Mouse (Mus musculus) embryonic fibroblast, embryonic 13.5 days (primary cell): ENCODE measurements around the gene Fam196b. TPM values are rescaled to one million over a fixed set of nuclear protein-coding genes. Genes with fewer than 3 reads are reported as not detected.

ENCODE experiments used
- H3K27ac ChIP-seq: 2 replicates; pipeline ENCODE4 v1.5.1; 2012; ENCODE audit warnings: low read length, control low read depth, inconsistent platforms; ENCODE audit not compliant: insufficient read depth
- H3K4me1 ChIP-seq: 2 replicates; pipeline ENCODE4 v1.6.1; 2011; ENCODE audit warnings: low read length; ENCODE audit not compliant: control insufficient read depth, insufficient read depth
- H3K4me3 ChIP-seq: 2 replicates; pipeline ENCODE4 v1.5.1; 2011; ENCODE audit warnings: mild to moderate bottlenecking, control low read depth, low read length; ENCODE audit not compliant: insufficient read depth
- CTCF ChIP-seq: IDR thresholded peaks from 2 replicates; pipeline ENCODE4 v1.5.1; 2011; ENCODE audit warnings: mild to moderate bottlenecking, control low read depth, low read length, moderate library complexity, borderline replicate concordance; ENCODE audit not compliant: insufficient read depth
- POLR2A ChIP-seq: IDR thresholded peaks from 2 replicates; pipeline ENCODE4 v1.6.1; 2011; ENCODE audit warnings: low read depth, mild to moderate bottlenecking, control low read depth, low read length, moderate library complexity
- polyA plus RNA-seq: library from polyadenylated mRNA; stranded (reverse); fragments of >200 nt; gene quantifications from 2 replicates; pipeline ENCODE4 v1.2.4, GENCODE M21; 2011; ENCODE audit warnings: low read depth; ENCODE audit not compliant: missing spikeins, insufficient read length

Gene Fam196b
- 0.19 TPM in 1 of 2 replicates, not detected in the other for polyA plus RNA-seq

GRCm38 (mm10) chr11:34314534-34315379 is at the start of gene Fam196b:
Gene Fam196b (plus strand): TSS chr11:34314822.
- Histone ChIP-seq H3K27ac (no peak within 1 kb of the TSS), H3K4me3 (no peak within 1 kb of the TSS), H3K4me1 (no peaks in the 10 kb centered on the region)
- TF ChIP-seq CTCF (no peak), POLR2A (no peak)

- no peak overlapping the region for H3K27ac ChIP-seq
- no peak overlapping the region for H3K4me3 ChIP-seq
- TF ChIP-seq CTCF = no peak
- TF ChIP-seq POLR2A = no peak
- H3K4me1 ChIP-seq = no peaks in the 10 kb centered on the region
Measured at GRCm38 (mm10) chr11:34272016-34272415, 42.6 kb upstream of the Fam196b start.

DNA sequence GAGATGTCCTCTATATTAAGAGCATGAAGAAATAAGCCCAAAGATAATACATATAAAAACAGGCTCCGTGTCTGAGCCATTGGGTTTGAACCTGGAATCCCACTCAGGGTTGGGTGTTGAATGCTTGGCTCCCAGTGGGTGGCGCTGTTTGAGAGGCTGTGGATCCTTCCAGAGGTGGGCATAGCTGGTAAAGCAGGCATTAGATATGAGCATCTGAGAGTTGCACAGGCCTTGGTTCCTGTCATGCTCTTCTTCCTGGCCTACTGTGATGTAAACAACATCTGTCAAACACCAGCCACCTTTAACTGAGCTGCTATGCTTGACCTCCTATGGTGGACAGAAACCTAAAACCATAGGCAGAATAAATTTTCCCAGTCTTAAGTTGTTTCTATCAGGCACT is 38.7 kb upstream of the Fam196b start:
- TF ChIP-seq CTCF (no peak), POLR2A (no peak)

DNA sequence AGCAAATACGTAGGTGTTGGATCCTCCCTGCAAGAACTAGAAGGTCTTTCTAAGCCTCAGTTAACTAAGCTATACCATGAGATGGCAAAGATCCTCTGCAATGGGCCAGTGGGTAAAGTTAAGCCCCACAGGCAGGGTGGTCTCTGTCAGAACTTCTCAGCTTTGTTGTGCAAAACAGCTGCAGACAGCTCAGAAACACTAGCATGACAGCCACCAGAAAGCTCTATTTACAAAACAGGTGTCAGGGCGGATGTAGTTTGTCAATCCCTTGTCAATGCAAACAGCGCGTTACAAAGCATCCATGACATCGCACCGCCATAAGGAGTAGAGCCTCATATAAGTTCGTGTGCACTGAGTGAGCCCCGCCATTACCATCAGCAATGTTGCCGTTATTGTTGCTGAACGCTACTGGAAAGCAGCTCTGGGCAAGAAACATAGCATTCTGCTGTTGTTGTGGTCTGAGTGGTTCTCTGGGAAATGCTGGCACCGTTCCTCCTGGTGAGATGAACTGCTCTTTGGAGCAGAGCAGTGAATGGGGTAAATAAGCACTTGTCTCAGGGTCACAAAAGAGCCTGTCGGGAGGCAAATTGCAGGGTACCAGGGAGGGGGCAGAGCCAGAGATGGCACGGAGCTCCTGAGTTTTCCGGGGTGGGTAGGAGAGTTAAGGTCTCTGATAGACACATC is 38.1 kb upstream of the Fam196b start:
- no peak overlapping the region for H3K4me3 ChIP-seq
- no peaks in the 10 kb centered on the region for H3K4me1 ChIP-seq
- TF ChIP-seq POLR2A (no peak), CTCF (no peak)
- no peak overlapping the region for H3K27ac ChIP-seq

More for the DNA sequence above, 38.7 kb upstream of the Fam196b start:
- H3K4me1 ChIP-seq = no peaks in the 10 kb centered on the region
- H3K4me3 ChIP-seq = no peak overlapping the region
- H3K27ac ChIP-seq = no peak overlapping the region

GRCm38 (mm10) chr11:34277047-34277445 is 37.6 kb upstream of the Fam196b start:
- TF ChIP-seq POLR2A (no peak), CTCF (no peak)
- Histone ChIP-seq H3K4me1 (no peaks in the 10 kb centered on the region), H3K27ac (no peak overlapping the region), H3K4me3 (no peak overlapping the region)

- TF ChIP-seq CTCF (no peak), POLR2A (no peak)
- Histone ChIP-seq H3K27ac (no peak overlapping the region), H3K4me3 (no peak overlapping the region), H3K4me1 (no peaks in the 10 kb centered on the region)
Measured at GRCm38 (mm10) chr11:34284124-34284808, 30.4 kb upstream of the Fam196b start.

DNA sequence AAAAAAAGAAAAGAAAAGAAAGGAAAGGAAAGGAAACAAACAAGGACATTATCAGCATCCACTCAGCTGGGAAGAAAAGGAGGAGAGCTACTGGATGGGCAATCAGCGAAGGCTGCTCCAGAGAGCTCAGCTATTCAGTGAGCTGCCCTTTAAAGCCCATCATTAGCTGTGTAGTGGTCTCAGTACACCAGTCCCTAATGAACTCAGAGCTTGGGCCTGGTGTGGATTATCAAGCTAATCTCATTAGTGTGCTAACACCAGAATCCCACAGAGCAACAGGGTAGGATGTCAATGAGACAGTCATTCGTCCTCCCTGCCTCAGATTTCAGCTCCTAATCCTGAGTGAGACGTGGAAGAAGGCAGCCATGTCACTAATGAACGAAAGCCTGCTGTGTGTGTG is 24.4 kb upstream of the Fam196b start:
- Histone ChIP-seq H3K27ac (no peak overlapping the region), H3K4me1 (no peaks in the 10 kb centered on the region), H3K4me3 (no peak overlapping the region)
- TF ChIP-seq CTCF = no peak

- no peak overlapping the region for H3K4me3 ChIP-seq
- no peaks in the 10 kb centered on the region for H3K4me1 ChIP-seq
- no peak for TF ChIP-seq CTCF
- no peak for TF ChIP-seq POLR2A
- no peak overlapping the region for H3K27ac ChIP-seq
Measured at GRCm38 (mm10) chr11:34290708-34291107, 23.9 kb upstream of the Fam196b start.

- no peak overlapping the region for H3K27ac ChIP-seq
- no peak overlapping the region for H3K4me3 ChIP-seq
- TF ChIP-seq POLR2A (no peak), CTCF (no peak)
- no peaks in the 10 kb centered on the region for H3K4me1 ChIP-seq
Measured at GRCm38 (mm10) chr11:34291304-34291703, 23.3 kb upstream of the Fam196b start.
